Mouse (Mus musculus): ENCODE results near the gene Klhl30. TPM values are rescaled to one million over a fixed set of nuclear protein-coding genes. Genes with fewer than 3 reads are reported as not detected.

Gene Klhl30
- polyA plus RNA-seq (2014; fragmentation: Nextera tagmentation; extraction: Ambion mirVana): 0.25 and 0.44 TPM in 2 replicates

GRCm38 (mm10) chr1:91350841-91351240 lies at the start of gene Klhl30:
TSS of gene Klhl30 (plus strand) at chr1:91351016.
- H3K9ac ChIP-seq (ENCODE audit: low read length): no peak within 1 kb of the TSS
- no peak for ATAC-seq (ENCODE audit: insufficient number of reproducible peaks, low FRiP score, low TSS enrichment, low read depth)
- WGBS: 68% methylated on average over 4 of the region's 4 CpGs
- no peak within 1 kb of the TSS for H3K4me2 ChIP-seq (ENCODE audit: low read depth, severe bottlenecking)
- H3K4me3 ChIP-seq (ENCODE audit: low read depth, low read length): no peak within 1 kb of the TSS
- H3K4me1 ChIP-seq (ENCODE audit: control insufficient read depth, insufficient read depth, low read length): 0 out of 2 replicates have a peak, but pooled peaks cover 2% of the 10 kb centered on the region
- DNase-seq (ENCODE audit: low spot score): no peak
- no peaks in the 10 kb centered on the region for H3K9me3 ChIP-seq (ENCODE audit: control insufficient read depth, low read length)
- H3K27ac ChIP-seq (replicated peaks; ENCODE audit: low read depth, low read length): no peak within 1 kb of the TSS
- H3K36me3 ChIP-seq (ENCODE audit: control insufficient read depth, insufficient read depth, low read length): no peaks in the 10 kb centered on the region
- H3K27me3 ChIP-seq (ENCODE audit: control insufficient read depth, insufficient read depth, low read length): peaks cover 10% of the 10 kb centered on the region

- Histone ChIP-seq H3K9me3 (ENCODE audit: control insufficient read depth, low read length) (no peaks in the 10 kb centered on the region), H3K36me3 (ENCODE audit: control insufficient read depth, insufficient read depth, low read length) (no peaks in the 10 kb centered on the region), H3K27me3 (ENCODE audit: control insufficient read depth, insufficient read depth, low read length) (no peaks in the 10 kb centered on the region), H3K4me3 (ENCODE audit: low read depth, low read length) (no peak overlapping the region), H3K27ac (replicated peaks; ENCODE audit: low read depth, low read length) (no peak overlapping the region), H3K4me2 (ENCODE audit: low read depth, severe bottlenecking) (no peak overlapping the region), H3K4me1 (ENCODE audit: control insufficient read depth, insufficient read depth, low read length) (no peaks in the 10 kb centered on the region), H3K9ac (ENCODE audit: low read length) (no peak overlapping the region)
- WGBS: 87% methylated on average over 3 of the region's 3 CpGs
- no peak for ATAC-seq (ENCODE audit: insufficient number of reproducible peaks, low FRiP score, low TSS enrichment, low read depth)
- DNase-seq (ENCODE audit: low spot score): no peak
These were observed 49.5 kb upstream of the Klhl30 start for GRCm38 (mm10) chr1:91301206-91301920.

GRCm38 (mm10) chr1:91302021-91302420 lies 48.8 kb upstream of the Klhl30 start:
- H3K4me3 ChIP-seq (ENCODE audit: low read depth, low read length): no peak overlapping the region
- H3K4me1 ChIP-seq (ENCODE audit: control insufficient read depth, insufficient read depth, low read length): no peaks in the 10 kb centered on the region
- no peaks in the 10 kb centered on the region for H3K27me3 ChIP-seq (ENCODE audit: control insufficient read depth, insufficient read depth, low read length)
- ATAC-seq (ENCODE audit: insufficient number of reproducible peaks, low FRiP score, low TSS enrichment, low read depth) (no peak), DNase-seq (ENCODE audit: low spot score) (no peak)
- no peaks in the 10 kb centered on the region for H3K9me3 ChIP-seq (ENCODE audit: control insufficient read depth, low read length)
- WGBS: 75% methylated on average over 3 of the region's 3 CpGs
- H3K36me3 ChIP-seq (ENCODE audit: control insufficient read depth, insufficient read depth, low read length): no peaks in the 10 kb centered on the region
- no peak overlapping the region for H3K9ac ChIP-seq (ENCODE audit: low read length)
- no peak overlapping the region for H3K4me2 ChIP-seq (ENCODE audit: low read depth, severe bottlenecking)
- H3K27ac ChIP-seq (replicated peaks; ENCODE audit: low read depth, low read length): no peak overlapping the region

- Histone ChIP-seq H3K4me2 (ENCODE audit: low read depth, severe bottlenecking) (no peak overlapping the region), H3K27ac (replicated peaks; ENCODE audit: low read depth, low read length) (no peak overlapping the region), H3K9me3 (ENCODE audit: control insufficient read depth, low read length) (no peaks in the 10 kb centered on the region), H3K36me3 (ENCODE audit: control insufficient read depth, insufficient read depth, low read length) (peaks cover 7% of the 10 kb centered on the region; the same call in 1 of the 2 replicates), H3K27me3 (ENCODE audit: control insufficient read depth, insufficient read depth, low read length) (no peaks in the 10 kb centered on the region), H3K9ac (ENCODE audit: low read length) (no peak overlapping the region), H3K4me1 (ENCODE audit: control insufficient read depth, insufficient read depth, low read length) (no peaks in the 10 kb centered on the region), H3K4me3 (ENCODE audit: low read depth, low read length) (no peak overlapping the region)
- no peak for DNase-seq (ENCODE audit: low spot score)
- WGBS: 86% methylated on average over 4 of the region's 4 CpGs
- ATAC-seq (ENCODE audit: insufficient number of reproducible peaks, low FRiP score, low TSS enrichment, low read depth): no peak
These were observed 46.2 kb upstream of the Klhl30 start for GRCm38 (mm10) chr1:91304621-91305020.

GRCm38 (mm10) chr1:91309366-91310085 lies 41.3 kb upstream of the Klhl30 start:
- WGBS: 92% methylated on average over 13 of the region's 13 CpGs
- ATAC-seq (ENCODE audit: insufficient number of reproducible peaks, low FRiP score, low TSS enrichment, low read depth) (no peak), DNase-seq (ENCODE audit: low spot score) (no peak)
- Histone ChIP-seq H3K9ac (ENCODE audit: low read length) (no peak overlapping the region), H3K36me3 (ENCODE audit: control insufficient read depth, insufficient read depth, low read length) (peaks cover 10% of the 10 kb centered on the region; the same call in 1 of the 2 replicates), H3K27me3 (ENCODE audit: control insufficient read depth, insufficient read depth, low read length) (no peaks in the 10 kb centered on the region), H3K4me2 (ENCODE audit: low read depth, severe bottlenecking) (no peak overlapping the region), H3K27ac (replicated peaks; ENCODE audit: low read depth, low read length) (no peak overlapping the region), H3K4me1 (ENCODE audit: control insufficient read depth, insufficient read depth, low read length) (no peaks in the 10 kb centered on the region), H3K4me3 (ENCODE audit: low read depth, low read length) (no peak overlapping the region), H3K9me3 (ENCODE audit: control insufficient read depth, low read length) (no peaks in the 10 kb centered on the region)

- ATAC-seq (ENCODE audit: insufficient number of reproducible peaks, low FRiP score, low TSS enrichment, low read depth) (no peak), DNase-seq (ENCODE audit: low spot score) (no peak)
- Histone ChIP-seq H3K4me2 (ENCODE audit: low read depth, severe bottlenecking) (no peak overlapping the region), H3K27ac (replicated peaks; ENCODE audit: low read depth, low read length) (no peak overlapping the region), H3K9ac (ENCODE audit: low read length) (no peak overlapping the region), H3K27me3 (ENCODE audit: control insufficient read depth, insufficient read depth, low read length) (no peaks in the 10 kb centered on the region), H3K4me3 (ENCODE audit: low read depth, low read length) (no peak overlapping the region), H3K36me3 (ENCODE audit: control insufficient read depth, insufficient read depth, low read length) (peaks cover 10% of the 10 kb centered on the region; the same call in 1 of the 2 replicates), H3K9me3 (ENCODE audit: control insufficient read depth, low read length) (no peaks in the 10 kb centered on the region), H3K4me1 (ENCODE audit: control insufficient read depth, insufficient read depth, low read length) (no peaks in the 10 kb centered on the region)
- WGBS: 91% methylated on average over 4 of the region's 4 CpGs
These were observed 38.5 kb upstream of the Klhl30 start for GRCm38 (mm10) chr1:91312273-91312672.

- WGBS: 64% methylated on average over 5 of the region's 5 CpGs
- no peaks in the 10 kb centered on the region for H3K4me1 ChIP-seq (ENCODE audit: control insufficient read depth, insufficient read depth, low read length)
- no peak overlapping the region for H3K4me3 ChIP-seq (ENCODE audit: low read depth, low read length)
- H3K9me3 ChIP-seq (ENCODE audit: control insufficient read depth, low read length): no peaks in the 10 kb centered on the region
- H3K27ac ChIP-seq (replicated peaks; ENCODE audit: low read depth, low read length): peak overlapping the region; percentile 25; the same call in 1 of the 2 replicates
- peak; percentile 33; the same call in 1 of the 2 replicates for ATAC-seq (ENCODE audit: insufficient number of reproducible peaks, low FRiP score, low TSS enrichment, low read depth)
- H3K27me3 ChIP-seq (ENCODE audit: control insufficient read depth, insufficient read depth, low read length): no peaks in the 10 kb centered on the region
- H3K4me2 ChIP-seq (ENCODE audit: low read depth, severe bottlenecking): no peak overlapping the region
- no peak overlapping the region for H3K9ac ChIP-seq (ENCODE audit: low read length)
- H3K36me3 ChIP-seq (ENCODE audit: control insufficient read depth, insufficient read depth, low read length): peaks cover 10% of the 10 kb centered on the region; the same call in 1 of the 2 replicates
- peak; percentile 34 for DNase-seq (ENCODE audit: low spot score)
These were observed 37.6 kb upstream of the Klhl30 start for GRCm38 (mm10) chr1:91313251-91313650.

GRCm38 (mm10) chr1:91317656-91318055 lies 33.2 kb upstream of the Klhl30 start:
- 90% methylated on average over 6 of the region's 6 CpGs for WGBS
- H3K36me3 ChIP-seq (ENCODE audit: control insufficient read depth, insufficient read depth, low read length): no peaks in the 10 kb centered on the region
- H3K9me3 ChIP-seq (ENCODE audit: control insufficient read depth, low read length): no peaks in the 10 kb centered on the region

More at GRCm38 (mm10) chr1:91317656-91318055, 33.2 kb upstream of the Klhl30 start:
- no peaks in the 10 kb centered on the region for H3K4me1 ChIP-seq (ENCODE audit: control insufficient read depth, insufficient read depth, low read length)
- DNase-seq (ENCODE audit: low spot score): no peak
- H3K9ac ChIP-seq (ENCODE audit: low read length): no peak overlapping the region
- H3K27ac ChIP-seq (replicated peaks; ENCODE audit: low read depth, low read length): no peak overlapping the region
- H3K4me3 ChIP-seq (ENCODE audit: low read depth, low read length): no peak overlapping the region
- no peak for ATAC-seq (ENCODE audit: insufficient number of reproducible peaks, low FRiP score, low TSS enrichment, low read depth)
- H3K27me3 ChIP-seq (ENCODE audit: control insufficient read depth, insufficient read depth, low read length): no peaks in the 10 kb centered on the region
- no peak overlapping the region for H3K4me2 ChIP-seq (ENCODE audit: low read depth, severe bottlenecking)
